Mouse (Mus musculus) cerebellum, postnatal 10 days (tissue): Measurements from ENCODE around the gene Stk39.
A peak's percentile ranks its signal among the peaks of the same experiment; 100 is the strongest.

Source experiments
- DNase-seq, 2 experiments: peaks; one replicate each; pipeline ENCODE4 v3.0.0; 2021; ENCODE audit warnings: mixed read lengths in 2 of 2

Stk39 gene

DNA sequence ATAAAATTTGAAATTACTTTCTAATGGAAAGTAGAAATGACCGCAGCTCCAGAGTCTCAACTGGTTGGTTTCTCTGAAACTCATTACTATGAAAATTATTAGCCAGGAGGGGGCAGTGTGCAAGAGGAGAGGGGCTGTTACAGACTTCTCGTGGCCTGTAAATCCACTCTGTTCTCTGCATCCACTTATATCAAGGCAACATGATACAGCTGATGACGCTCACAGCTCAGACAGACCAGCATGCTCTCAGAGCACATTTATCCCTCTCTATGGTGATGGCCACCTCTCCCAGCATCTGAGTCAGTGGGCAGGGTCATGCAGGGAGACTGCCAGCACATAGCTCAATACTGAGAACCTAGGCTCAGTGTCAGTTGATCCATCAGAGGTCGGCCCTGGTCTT is 250.8 kb downstream of the Stk39 start:
- peak in 1 of 2 experiments; percentile 41 for DNase-seq

DNA sequence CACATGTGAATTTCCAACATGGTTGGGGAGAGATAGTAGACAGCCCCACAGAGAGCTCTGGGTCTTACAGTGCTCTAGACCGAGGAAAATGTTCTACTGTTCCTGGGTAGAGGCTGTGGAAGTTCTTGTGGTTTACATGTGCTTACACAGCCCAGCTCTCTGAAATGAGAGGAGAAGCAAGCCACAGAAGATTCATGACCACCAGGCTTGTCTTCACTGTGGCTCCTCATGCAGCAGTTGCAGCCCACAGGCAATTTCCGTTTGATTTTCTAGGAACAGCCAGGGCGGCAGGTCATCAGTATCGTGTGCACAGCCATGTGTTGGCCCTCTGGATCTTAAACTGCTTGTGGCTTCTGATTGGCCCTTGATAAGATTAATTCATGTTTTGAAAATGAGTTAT is 252.2 kb downstream of the Stk39 start:
- DNase-seq, result no peak

DNA sequence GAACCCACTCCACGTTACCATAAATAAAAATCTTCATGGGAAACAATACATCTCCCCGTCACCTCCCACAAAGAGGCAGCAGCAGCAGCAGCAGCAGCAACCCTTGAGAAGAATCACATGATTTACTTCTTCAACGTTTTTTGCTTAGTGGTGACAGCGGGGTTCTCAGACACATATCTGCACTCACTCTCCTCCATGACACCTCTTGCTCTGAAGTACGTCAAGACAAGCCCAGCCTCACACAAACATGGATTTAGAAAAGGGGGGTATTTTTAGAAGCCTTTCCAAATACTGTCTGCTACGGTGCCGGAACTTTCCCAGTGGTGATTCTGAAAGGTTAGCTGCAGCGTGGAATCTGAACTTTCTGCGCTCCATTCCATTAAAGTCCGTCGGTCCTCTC is 256.9 kb downstream of the Stk39 start:
- no peak for DNase-seq

DNA sequence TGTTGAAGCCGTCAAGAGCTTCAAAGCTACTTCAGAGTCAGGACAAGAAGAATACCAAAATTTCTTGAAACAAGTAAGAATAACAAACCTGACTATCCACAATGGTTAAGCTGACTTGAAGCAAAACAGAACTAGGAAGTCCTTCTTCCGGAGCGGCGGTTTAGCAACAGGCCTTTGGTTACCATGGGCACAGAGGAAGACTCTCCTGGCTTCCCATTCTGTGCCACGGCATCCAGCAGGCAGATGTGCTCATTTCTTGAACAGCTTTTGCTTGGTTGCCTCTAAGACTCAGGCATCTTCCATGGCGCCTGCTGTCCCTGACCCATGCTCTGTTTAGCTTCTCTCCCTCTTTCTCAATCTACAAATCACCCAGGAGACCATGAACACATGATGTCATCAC is 257.7 kb downstream of the Stk39 start:
- DNase-seq, result no peak

DNA sequence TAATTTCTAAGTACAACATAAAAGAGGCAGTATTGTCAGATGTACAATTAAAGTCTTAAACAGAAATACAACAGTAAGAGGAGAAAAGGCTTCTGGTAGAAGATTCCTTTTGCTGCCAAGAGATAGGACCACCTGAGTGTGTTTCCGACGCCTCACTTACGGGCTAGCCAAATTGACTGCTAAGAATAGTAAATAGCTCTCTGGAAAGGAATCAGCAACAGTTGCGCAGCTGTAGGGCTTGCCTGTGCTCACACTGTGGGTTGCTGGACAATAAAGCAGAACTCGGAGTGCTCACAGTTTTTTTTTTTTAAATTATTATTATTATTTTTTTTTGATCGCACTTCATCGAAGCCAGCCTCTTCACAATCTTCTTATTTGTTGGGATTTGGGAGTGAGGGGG is 260.6 kb downstream of the Stk39 start:
- DNase-seq, result peak; percentile 34 to 50

DNA sequence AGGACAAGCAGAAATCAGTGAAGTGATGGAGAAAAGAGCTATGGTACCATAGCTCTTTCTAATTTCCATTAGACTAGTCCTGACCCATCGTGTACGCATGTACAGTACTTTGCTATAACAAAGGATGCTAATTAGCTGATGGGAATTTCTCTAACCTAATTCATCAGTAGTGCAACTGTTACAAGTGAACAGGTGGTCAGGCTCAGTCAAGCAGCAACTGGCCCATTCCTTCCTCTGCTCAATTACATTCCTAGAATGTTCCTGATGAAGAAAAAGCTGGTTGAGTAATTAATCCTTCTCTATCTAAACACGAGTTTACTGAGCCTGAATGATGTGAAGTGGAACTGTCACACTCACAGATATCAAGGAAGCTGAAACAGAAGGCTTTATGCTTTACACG is 275.8 kb downstream of the Stk39 start:
- no peak for DNase-seq

DNA sequence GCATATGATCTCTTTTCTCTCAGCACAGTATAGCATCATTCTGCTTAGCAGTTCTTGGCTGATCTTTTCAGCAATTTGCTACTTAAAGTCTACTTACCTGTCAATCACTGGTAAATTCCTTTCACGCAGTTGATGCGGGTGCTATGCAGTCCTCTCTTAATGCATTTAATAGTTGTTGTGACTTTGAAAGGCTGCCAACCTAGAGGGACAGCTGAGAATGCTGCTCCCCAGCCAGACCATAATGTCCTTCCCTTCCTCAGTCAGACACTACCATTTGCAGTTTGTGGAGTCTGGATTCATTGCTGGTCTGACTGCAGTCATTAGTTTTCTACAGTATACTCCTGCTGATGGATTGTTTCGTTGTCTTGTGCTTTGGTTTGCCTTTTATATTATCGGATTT is 277.6 kb downstream of the Stk39 start:
- DNase-seq, result no peak

DNA sequence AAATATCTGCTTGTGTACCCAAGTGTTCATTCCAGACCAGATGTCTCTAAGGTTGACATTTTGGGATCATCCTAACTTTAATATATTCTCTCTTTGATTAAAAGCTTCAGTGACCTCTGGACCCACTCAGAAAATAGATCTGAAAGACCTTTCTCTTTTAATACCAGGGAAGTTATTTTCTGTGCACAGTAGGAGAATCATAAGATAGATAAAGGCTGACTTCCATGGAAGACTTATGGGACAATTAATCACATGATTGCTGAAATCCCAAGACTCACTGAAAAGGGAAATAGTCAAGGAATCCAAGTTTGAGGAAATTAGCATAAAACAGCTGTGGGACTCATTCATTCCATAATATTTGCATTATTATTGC is 278.6 kb downstream of the Stk39 start:
- DNase-seq, result no peak

DNA sequence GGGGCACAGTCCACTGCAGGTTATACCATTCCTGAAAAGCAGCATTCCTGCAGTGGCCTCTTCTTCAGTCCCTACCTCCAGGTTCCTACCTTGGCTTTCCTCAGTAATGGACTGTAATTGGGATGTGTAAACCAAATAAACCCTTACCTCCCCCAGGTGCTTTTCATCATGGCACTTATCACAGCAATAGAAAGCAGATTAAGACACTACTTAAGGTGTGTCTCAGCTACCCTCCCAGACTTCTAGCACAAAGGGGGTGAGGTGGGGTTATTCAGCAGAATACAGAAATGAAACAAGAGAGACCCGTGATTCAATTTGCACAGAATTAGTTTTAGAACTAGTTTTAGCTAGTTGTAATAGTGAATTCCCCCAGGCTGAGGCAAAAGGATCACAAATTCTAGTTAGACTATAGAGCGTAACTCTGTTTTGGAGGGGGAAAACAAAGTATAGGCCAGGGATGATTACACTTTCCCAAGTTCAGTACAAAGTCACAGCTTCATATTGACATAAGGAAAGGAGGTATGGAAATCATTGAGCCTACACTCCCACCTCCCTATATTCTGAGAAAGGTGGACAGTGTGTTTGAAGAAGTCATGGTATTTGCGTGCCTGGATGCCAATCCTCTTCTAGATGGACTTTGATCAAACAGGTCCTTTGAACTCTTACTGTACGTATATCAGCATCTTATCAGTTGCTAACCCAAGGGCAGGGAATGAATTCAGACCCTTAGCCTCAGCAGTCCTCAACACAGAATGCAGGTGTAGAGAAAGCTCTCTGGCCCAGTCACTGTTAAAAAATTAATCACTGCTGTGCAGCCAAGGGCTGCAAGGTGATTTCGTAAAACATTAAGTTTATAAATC is 279.2 kb downstream of the Stk39 start:
- DNase-seq, result no peak

DNA sequence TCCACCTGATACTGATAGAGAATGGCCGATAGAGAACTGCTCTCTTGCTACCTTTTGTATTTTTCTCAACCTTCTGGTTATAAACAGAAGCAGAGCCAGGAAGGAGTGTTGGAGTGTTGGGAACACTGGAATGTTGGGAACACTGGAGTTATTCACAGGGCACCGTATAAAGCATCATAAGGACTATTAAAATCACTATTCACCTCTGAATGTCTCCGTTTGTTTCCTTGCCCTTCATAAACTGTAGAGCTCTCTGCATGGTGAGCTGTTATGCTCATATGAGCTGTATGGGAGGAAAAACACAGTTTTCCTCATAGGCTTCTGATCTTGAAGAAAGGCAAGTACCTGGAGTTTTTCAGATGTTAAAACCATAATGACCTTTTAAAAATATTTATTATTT is 295.6 kb downstream of the Stk39 start:
- DNase-seq, result no peak

DNA sequence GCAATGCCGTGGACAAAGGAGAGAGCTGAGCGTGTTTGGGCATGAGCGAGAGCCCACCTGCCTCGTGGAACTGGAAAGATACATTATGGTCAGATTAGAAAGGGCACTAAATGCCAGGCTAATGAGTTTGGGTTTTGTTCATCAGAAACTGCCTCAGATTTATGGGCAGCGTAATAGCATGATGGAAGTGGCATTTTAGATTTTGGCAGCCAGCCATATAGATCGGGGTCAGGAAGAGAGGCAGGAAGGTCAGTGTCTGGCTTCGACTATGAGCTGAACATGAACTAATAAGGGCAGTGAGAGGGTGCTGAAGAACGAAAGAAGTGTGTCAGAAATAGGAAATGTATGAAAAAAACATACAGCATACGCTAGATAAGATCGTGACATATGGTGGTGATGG is 300.8 kb downstream of the Stk39 start:
- peak; percentile 17 to 39 for DNase-seq

DNA sequence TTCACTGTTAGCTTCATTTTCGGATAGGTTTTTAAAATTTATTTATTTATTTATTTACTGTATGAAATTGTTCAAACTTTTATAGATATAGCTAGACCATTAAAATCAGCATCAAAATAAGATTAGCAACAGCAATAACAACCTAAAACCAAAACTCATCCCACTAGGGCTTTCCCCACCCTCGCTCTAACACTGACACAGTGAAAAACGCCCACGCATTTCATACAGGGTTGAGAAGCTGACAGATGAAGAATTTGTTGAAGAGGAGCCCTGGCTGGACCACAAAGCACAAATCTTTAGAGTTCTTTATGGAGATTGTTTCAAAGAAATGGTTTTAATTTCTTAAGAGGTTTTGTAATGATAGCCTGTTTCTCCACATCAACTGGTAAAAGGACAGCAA is 310.1 kb downstream of the Stk39 start:
- DNase-seq, result no peak

DNA sequence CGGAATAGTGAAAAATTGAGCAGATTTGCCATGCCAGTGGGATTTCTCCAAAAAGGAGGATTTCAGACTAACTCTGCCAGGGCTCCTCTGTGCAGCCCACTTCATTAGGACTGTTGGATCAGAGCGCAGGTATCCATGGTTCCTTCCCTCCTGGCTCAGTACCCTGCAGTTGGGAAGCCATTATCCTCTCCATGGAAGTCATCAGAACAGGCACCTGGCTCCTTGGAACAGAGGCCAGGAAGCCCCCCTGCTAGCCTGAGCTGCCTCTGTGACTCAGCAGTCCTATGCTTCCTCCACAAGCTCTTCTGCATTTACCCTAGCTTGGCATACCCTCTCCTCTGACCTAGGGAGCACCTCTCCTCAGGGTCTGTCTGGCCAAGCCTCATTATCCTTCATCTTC is 311.5 kb downstream of the Stk39 start:
- DNase-seq, result peak; percentile 72 to 85
